Mouse (Mus musculus) heart, embryonic 14.5 days (tissue): ENCODE measurements around the gene Zfp712. TPM values are rescaled to one million over a fixed set of nuclear protein-coding genes. Genes with fewer than 3 reads are reported as not detected.

Experiments used
- polyA plus RNA-seq: library from polyadenylated mRNA; unstranded; fragments of >200 nt; fragmentation: Nextera tagmentation; extraction: Ambion mirVana; gene quantifications from 2 replicates; pipeline ENCODE4 v1.2.1, GENCODE M21; 2014

The Zfp712 gene
- polyA plus RNA-seq, 1 experiment from 2014 or later: 3.1 TPM

Other genes starting within 250 kb of the Zfp712 start
- 0.77 and 1.1 TPM in 2 replicates for gene Gm10767, start 156.3 kb downstream of the Zfp712 start, polyA plus RNA-seq
- gene Zfp708, start 36.8 kb upstream of the Zfp712 start, polyA plus RNA-seq: 3.8 and 4.0 TPM in 2 replicates
- 1.6 and 2.7 TPM in 2 replicates for gene Gm28557, start 47.4 kb upstream of the Zfp712 start, polyA plus RNA-seq
- gene Rslcan18, start 55.1 kb upstream of the Zfp712 start, polyA plus RNA-seq: 0.12 and 0.20 TPM in 2 replicates
- gene Zfp759, start 60.5 kb upstream of the Zfp712 start, polyA plus RNA-seq: 1.3 and 1.7 TPM in 2 replicates
- gene Rsl1, start 112.0 kb upstream of the Zfp712 start, polyA plus RNA-seq: 3.6 and 3.8 TPM in 2 replicates
- gene Zfp455, start 133.3 kb upstream of the Zfp712 start, polyA plus RNA-seq: 0.80 and 1.0 TPM in 2 replicates
- gene Zfp458, start 217.3 kb upstream of the Zfp712 start, polyA plus RNA-seq: 1.2 and 1.6 TPM in 2 replicates
- gene Zfp457, start 245.3 kb upstream of the Zfp712 start, polyA plus RNA-seq: 0.94 and 1.7 TPM in 2 replicates